Mouse (Mus musculus): ENCODE measurements around the gene Gm44596.

DNA sequence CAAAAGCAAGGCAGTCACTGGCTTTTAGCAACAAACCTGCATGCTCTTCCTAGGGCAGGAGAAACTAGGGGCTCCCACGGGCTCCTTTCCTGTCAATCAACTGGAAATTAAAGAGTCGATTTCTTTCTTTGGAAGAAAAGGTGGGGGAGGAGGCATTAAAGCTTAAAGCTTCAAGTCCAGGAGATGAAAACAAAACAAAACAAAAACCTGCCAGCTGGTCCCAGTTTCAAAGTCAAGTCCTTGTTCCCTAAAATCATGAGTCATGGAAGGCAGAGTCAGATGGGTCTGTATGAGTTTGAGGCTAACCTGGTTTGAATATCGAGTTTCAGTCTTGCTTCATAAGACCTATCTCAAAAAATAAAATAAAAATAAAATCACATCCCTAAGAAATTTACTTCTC, 21.2 kb upstream of the Gm44596 start:
- TF ChIP-seq POLR2A (IDR thresholded peaks at IDR 0.05; ENCODE audit: control insufficient read depth in 1 of 2, insufficient read depth in 1 of 2, low read depth in 1 of 2, low read length in 2 of 2, poor library complexity in 1 of 2) (no peak), CTCF (IDR thresholded peaks at IDR 0.05 in 2 of 3, conservative IDR thresholded peaks at IDR 0.05 in 1 of 3; ENCODE audit: control insufficient read depth in 1 of 3, insufficient read depth in 1 of 3, low read depth in 2 of 3, low read length in 3 of 3, poor library complexity in 1 of 3, severe bottlenecking in 1 of 3) (no peak), MAX (IDR thresholded peaks at IDR 0.05; ENCODE audit: low read length) (no peak), RCOR1 (IDR thresholded peaks at IDR 0.05; ENCODE audit: low read depth, low read length) (no peak), BHLHE40 (IDR thresholded peaks at IDR 0.05; ENCODE audit: borderline replicate concordance, low read depth, low read length) (no peak), MAFK (IDR thresholded peaks at IDR 0.05; ENCODE audit: borderline replicate concordance, low read depth, low read length) (no peak), ETS1 (IDR thresholded peaks at IDR 0.05; ENCODE audit: low read depth, low read length) (no peak), KAT2A (conservative IDR thresholded peaks at IDR 0.05; ENCODE audit: low read depth, low read length) (no peak), CHD2 (IDR thresholded peaks at IDR 0.05; ENCODE audit: low read length) (no peak), ZKSCAN1 (IDR thresholded peaks at IDR 0.05; ENCODE audit: low read depth, low read length) (no peak), JUND (IDR thresholded peaks at IDR 0.05; ENCODE audit: low read depth, low read length) (no peak), USF1 (IDR thresholded peaks at IDR 0.05; ENCODE audit: low read depth, low read length) (no peak), HCFC1 (IDR thresholded peaks at IDR 0.05; ENCODE audit: low read depth, low read length) (no peak)
